ENCODE assay signal across 8 mouse cellular contexts in the genomic region with DNA sequence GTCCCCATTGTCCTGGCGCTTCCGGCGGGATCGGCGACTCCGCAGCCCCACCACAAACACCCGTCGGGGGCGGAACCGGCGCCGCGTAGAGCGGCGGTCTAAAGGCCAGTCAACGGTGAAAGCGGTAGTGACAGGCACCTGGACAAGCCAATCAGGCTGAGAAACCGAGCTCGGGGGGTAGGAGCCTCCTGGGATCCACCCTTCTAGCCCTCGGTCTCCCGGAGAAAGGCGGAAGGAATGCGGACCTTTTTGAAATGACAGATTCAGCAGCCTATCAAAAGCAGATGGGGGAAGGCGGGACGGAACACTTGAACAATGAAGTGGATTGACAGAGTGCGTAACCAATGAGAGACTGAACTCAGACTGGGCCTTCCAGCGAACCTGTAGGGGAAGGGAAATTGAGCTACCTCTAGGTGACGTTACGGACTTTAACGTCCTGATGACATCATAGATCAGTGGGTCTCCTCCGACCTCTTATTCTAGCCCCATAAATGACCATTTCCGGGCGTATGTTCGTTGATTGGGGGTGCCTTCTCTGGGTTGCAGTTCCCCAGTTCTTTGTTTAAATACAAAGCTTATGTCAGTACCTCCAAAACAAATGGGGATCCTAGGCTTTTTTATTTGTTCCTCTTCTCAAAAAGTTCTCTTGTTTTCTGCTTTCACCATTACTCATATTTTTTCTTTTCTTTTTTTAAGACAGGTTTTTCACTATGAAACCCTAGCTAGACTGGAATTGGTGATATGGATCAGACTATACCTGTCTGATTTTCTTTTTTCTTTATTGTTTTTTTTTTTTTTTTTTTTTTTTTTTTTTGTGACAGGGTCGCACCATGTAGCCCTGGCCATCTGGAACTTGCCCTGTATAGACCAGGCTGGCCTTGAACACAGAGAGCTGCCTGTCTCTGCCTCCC. TPM values are rescaled to one million over a fixed set of nuclear protein-coding genes. Genes with fewer than 3 reads are reported as not detected.
DNase-seq lines count a peak whose midpoint lies in the region; ATAC-seq and TF ChIP-seq lines count a peak whose summit lies in the region.

A gene (minus strand): TSS at position 276 of the 911 bp plus-strand sequence.

- no peaks in the 10 kb centered on the region for H3K9me3 ChIP-seq in embryonic facial prominence, embryonic 13.5 days
- H3K9me3 ChIP-seq in limb, embryonic 12.5 days, result no peaks in the 10 kb centered on the region
- H3K9me3 ChIP-seq in midbrain, embryonic 15.5 days, result no peaks in the 10 kb centered on the region

- TF ChIP-seq CTCF in kidney, adult 2 months (conservative IDR thresholded peaks at IDR 0.05; ENCODE audit: insufficient read depth, insufficient read length, low read depth, low read length), result no peak
- no peak for TF ChIP-seq CTCF in spleen, adult 2 months (IDR thresholded peaks at IDR 0.05; ENCODE audit: extremely low read depth, insufficient read depth, insufficient read length, insufficient replicate concordance)

- H3K4me3 ChIP-seq in embryonic facial prominence, embryonic 13.5 days, result peak within 1 kb of the TSS; percentile 74
- peak within 1 kb of the TSS; percentile 76 for H3K4me3 ChIP-seq in kidney, adult 2 months (ENCODE audit: insufficient read depth, low read depth, low read length)
- H3K4me3 ChIP-seq in limb, embryonic 12.5 days (replicated peaks), result peak within 1 kb of the TSS; percentile 74
- peak within 1 kb of the TSS; percentile 79 for H3K4me3 ChIP-seq in midbrain, embryonic 15.5 days
- peak within 1 kb of the TSS; percentile 84 for H3K4me3 ChIP-seq in spleen, adult 2 months (ENCODE audit: extremely low read depth, insufficient read depth, insufficient read length)

- peak; percentile 98 for DNase-seq in 3134 (ENCODE audit: extremely low read depth, insufficient read length, low spot score)
- DNase-seq in adrenal gland, postnatal 36 days, result peak; percentile 99
- DNase-seq in heart, adult 18-20 months, result peak; percentile 100
- peak; percentile 100 for DNase-seq in kidney, adult 2 months
- DNase-seq in spleen, adult 2 months (ENCODE audit: low read depth in 1 of 2, low spot score in 2 of 2), result peak; percentile 100

- H3K27me3 ChIP-seq in embryonic facial prominence, embryonic 13.5 days, result no peaks in the 10 kb centered on the region
- no peaks in the 10 kb centered on the region for H3K27me3 ChIP-seq in kidney, adult 2 months (replicated peaks; ENCODE audit: control insufficient read depth, insufficient read depth, low read length)
- no peaks in the 10 kb centered on the region for H3K27me3 ChIP-seq in limb, embryonic 12.5 days
- H3K27me3 ChIP-seq in midbrain, embryonic 15.5 days (replicated peaks), result no peaks in the 10 kb centered on the region
- H3K27me3 ChIP-seq in spleen, adult 2 months (ENCODE audit: control insufficient read depth, insufficient read depth, low read length), result no peaks in the 10 kb centered on the region

- peak within 1 kb of the TSS; percentile 97 for H3K9ac ChIP-seq in embryonic facial prominence, embryonic 13.5 days
- peak within 1 kb of the TSS; percentile 95 for H3K9ac ChIP-seq in limb, embryonic 12.5 days (replicated peaks)
- H3K9ac ChIP-seq in midbrain, embryonic 15.5 days, result peak within 1 kb of the TSS; percentile 99

- peak within 1 kb of the TSS; percentile 99 for H3K27ac ChIP-seq in embryonic facial prominence, embryonic 13.5 days
- H3K27ac ChIP-seq in kidney, adult 2 months (ENCODE audit: insufficient read depth, low read depth, low read length), result peak within 1 kb of the TSS; percentile 98
- peak within 1 kb of the TSS; percentile 99 for H3K27ac ChIP-seq in limb, embryonic 12.5 days
- peak within 1 kb of the TSS; percentile 98 for H3K27ac ChIP-seq in midbrain, embryonic 15.5 days
- H3K27ac ChIP-seq in spleen, adult 2 months (ENCODE audit: insufficient read depth, low read length), result peak within 1 kb of the TSS; percentile 99

- peak within 1 kb of the TSS; percentile 80 for H3K4me2 ChIP-seq in embryonic facial prominence, embryonic 13.5 days
- peak within 1 kb of the TSS; percentile 68 for H3K4me2 ChIP-seq in limb, embryonic 12.5 days
- H3K4me2 ChIP-seq in midbrain, embryonic 15.5 days, result peak within 1 kb of the TSS; percentile 56

- no peak for TF ChIP-seq POLR2A in kidney, adult 2 months (IDR thresholded peaks at IDR 0.05; ENCODE audit: low read depth, low read length)
- TF ChIP-seq POLR2A in spleen, adult 2 months (IDR thresholded peaks at IDR 0.05; ENCODE audit: low read depth, low read length), result no peak

- 0 out of 2 replicates have a peak, but pooled peaks cover 11% of the 10 kb centered on the region for H3K36me3 ChIP-seq in embryonic facial prominence, embryonic 13.5 days
- H3K36me3 ChIP-seq in kidney, adult 2 months (ENCODE audit: control insufficient read depth, insufficient read depth, low read length), result no peaks in the 10 kb centered on the region
- H3K36me3 ChIP-seq in limb, embryonic 12.5 days, result peaks cover 18% of the 10 kb centered on the region; the same call in 1 of the 2 replicates
- H3K36me3 ChIP-seq in midbrain, embryonic 15.5 days (replicated peaks), result no peaks in the 10 kb centered on the region
- no peaks in the 10 kb centered on the region for H3K36me3 ChIP-seq in spleen, adult 2 months (ENCODE audit: control insufficient read depth, insufficient read depth, low read length)

- peaks cover 40% of the 10 kb centered on the region for H3K4me1 ChIP-seq in embryonic facial prominence, embryonic 13.5 days
- H3K4me1 ChIP-seq in kidney, adult 2 months (ENCODE audit: control insufficient read depth, insufficient read depth, low read length), result peaks cover 34% of the 10 kb centered on the region
- peaks cover 38% of the 10 kb centered on the region for H3K4me1 ChIP-seq in limb, embryonic 12.5 days (replicated peaks)
- peaks cover 40% of the 10 kb centered on the region for H3K4me1 ChIP-seq in midbrain, embryonic 15.5 days
- H3K4me1 ChIP-seq in spleen, adult 2 months (ENCODE audit: control insufficient read depth, insufficient read depth, insufficient read length), result peaks cover 19% of the 10 kb centered on the region

- WGBS in embryonic facial prominence, embryonic 13.5 days, result 3% methylated on average over 35 of the region's 35 CpGs
- WGBS in kidney, adult 2 months, result 2% methylated on average over 35 of the region's 35 CpGs
- 2% methylated on average over 35 of the region's 35 CpGs for WGBS in limb, embryonic 12.5 days
- 2% methylated on average over 35 of the region's 35 CpGs for WGBS in midbrain, embryonic 15.5 days
- 2% methylated on average over 35 of the region's 35 CpGs for WGBS in spleen, adult 2 months

- ATAC-seq in embryonic facial prominence, embryonic 13.5 days (ENCODE audit: insufficient number of reproducible peaks, insufficient read depth, low FRiP score, low TSS enrichment, low read depth), result peak; percentile 100
- peak; percentile 99 for ATAC-seq in limb, embryonic 12.5 days (ENCODE audit: insufficient number of reproducible peaks, insufficient read depth, low FRiP score, low TSS enrichment, low read depth)
- peak; percentile 99 for ATAC-seq in midbrain, embryonic 15.5 days (replicated peaks)

RNA-seq across cellular contexts. Expression of the gene that starts here (rescaled TPM):
- 100 to 1,000 TPM; 231 to 299 TPM for total RNA-seq in adrenal gland, postnatal 36 days (2021)
- polyA plus RNA-seq in embryonic facial prominence, embryonic 13.5 days (2015; fragmentation: Nextera tagmentation; extraction: Ambion mirVana), result 324 and 385 TPM in 2 replicates
- total RNA-seq in heart, adult 18-20 months (2021), result 100 to 1,000 TPM; 202 to 251 TPM
- polyA plus RNA-seq in kidney, adult 2 months (2012; rRNA removed), result 291 and 303 TPM in 2 replicates
- polyA plus RNA-seq in limb, embryonic 12.5 days (2016; fragmentation: Nextera tagmentation; extraction: Ambion mirVana), result 335 and 351 TPM in 2 replicates
- polyA plus RNA-seq in midbrain, embryonic 15.5 days (2015; fragmentation: Nextera tagmentation; extraction: Ambion mirVana), result 630 and 639 TPM in 2 replicates
- polyA plus RNA-seq in spleen, adult 2 months (2012; rRNA removed), result 225 and 270 TPM in 2 replicates

Comparison
In these comparisons a context has a peak if more than half of its experiments do, and no peak if none do; other contexts are left out.
1. Peak in every context shown above with its lines: DNase-seq, ATAC-seq, H3K4me3 ChIP-seq and H3K27ac ChIP-seq.